ENCODE assay signal across 20 mouse cellular contexts in genomic region chr8:8932466-8932865, GRCm38 (mm10).
A peak's percentile ranks its signal among the peaks of the same experiment; 100 is the strongest.
DNase-seq lines count a peak whose midpoint lies in the region; ATAC-seq and TF ChIP-seq lines count a peak whose summit lies in the region.
"Had no signal": no experiment of that assay in that cellular context is flagged by ENCODE, and none has a peak within 500 bp of the region (broad histone marks: within the 10 kb centered on the region; RNA-seq: fewer than 3 reads in every experiment).

No protein-coding gene starts in this region.

- H3K36me3 ChIP-seq in forebrain, postnatal 0 days (ENCODE audit: insufficient read depth), result no peaks in the 10 kb centered on the region
- no peaks in the 10 kb centered on the region for H3K36me3 ChIP-seq in forebrain, embryonic 13.5 days (ENCODE audit: poor library complexity, severe bottlenecking)
- no peaks in the 10 kb centered on the region for H3K36me3 ChIP-seq in hindbrain, embryonic 16.5 days (ENCODE audit: control insufficient read depth, insufficient read depth, low read length)
- no peaks in the 10 kb centered on the region for H3K36me3 ChIP-seq in hindbrain, embryonic 14.5 days (replicated peaks; ENCODE audit: control insufficient read depth, insufficient read depth)
- H3K36me3 ChIP-seq in midbrain, embryonic 16.5 days (ENCODE audit: control insufficient read depth, insufficient read depth, low read length), result no peaks in the 10 kb centered on the region
- no peaks in the 10 kb centered on the region for H3K36me3 ChIP-seq in midbrain, postnatal 0 days (ENCODE audit: insufficient read depth, low read length)
- H3K36me3 ChIP-seq: embryonic facial prominence, embryonic 13.5 days; embryonic facial prominence, embryonic 15.5 days; forebrain, embryonic 10.5 days; forebrain, embryonic 15.5 days had no signal

- TF ChIP-seq CTCF in forebrain, postnatal 0 days (IDR thresholded peaks at IDR 0.05; ENCODE audit: low read depth), result no peak
- TF ChIP-seq CTCF in midbrain, postnatal 0 days (IDR thresholded peaks at IDR 0.05), result no peak

- WGBS in forebrain, postnatal 0 days, result 56% methylated on average over 3 of the region's 3 CpGs
- WGBS in forebrain, embryonic 13.5 days, result 60% methylated on average over 3 of the region's 3 CpGs
- 71% methylated on average over 3 of the region's 3 CpGs for WGBS in hindbrain, embryonic 16.5 days
- WGBS in hindbrain, embryonic 14.5 days, result 68% methylated on average over 3 of the region's 3 CpGs
- WGBS in midbrain, embryonic 16.5 days, result 73% methylated on average over 3 of the region's 3 CpGs
- 62% methylated on average over 3 of the region's 3 CpGs for WGBS in midbrain, postnatal 0 days

- no peak for DNase-seq in forebrain, postnatal 0 days
- DNase-seq in hindbrain, embryonic 14.5 days (ENCODE audit: low spot score), result no peak
- DNase-seq in midbrain, postnatal 0 days (ENCODE audit: low spot score), result no peak
- DNase-seq: adrenal gland, adult 2 months; adrenal gland, postnatal 10 days; adrenal gland, postnatal 25 days; cerebellum, adult 11 months; cerebellum, adult 18-20 months; cerebellum, adult 8-10 months; cerebellum, adult 9-11 months; cerebellum, postnatal 36 days; embryo, embryonic 11 days had no signal

- no peak overlapping the region for H3K27ac ChIP-seq in forebrain, postnatal 0 days (ENCODE audit: low read depth, low read length)
- no peak overlapping the region for H3K27ac ChIP-seq in forebrain, embryonic 13.5 days
- H3K27ac ChIP-seq in hindbrain, embryonic 16.5 days (ENCODE audit: low read depth, low read length), result no peak overlapping the region
- H3K27ac ChIP-seq in hindbrain, embryonic 14.5 days, result no peak overlapping the region
- no peak overlapping the region for H3K27ac ChIP-seq in midbrain, embryonic 16.5 days (ENCODE audit: low read length)
- H3K27ac ChIP-seq in midbrain, postnatal 0 days (ENCODE audit: low read depth, low read length), result no peak overlapping the region
- H3K27ac ChIP-seq: embryonic facial prominence, embryonic 13.5 days; embryonic facial prominence, embryonic 15.5 days; forebrain, embryonic 10.5 days; forebrain, embryonic 15.5 days had no signal

- no peak overlapping the region for H3K4me3 ChIP-seq in forebrain, postnatal 0 days (ENCODE audit: low read depth, low read length)
- no peak overlapping the region for H3K4me3 ChIP-seq in forebrain, embryonic 13.5 days
- no peak overlapping the region for H3K4me3 ChIP-seq in hindbrain, embryonic 16.5 days (ENCODE audit: low read length)
- no peak overlapping the region for H3K4me3 ChIP-seq in hindbrain, embryonic 14.5 days (replicated peaks; ENCODE audit: low read length)
- H3K4me3 ChIP-seq in midbrain, embryonic 16.5 days (ENCODE audit: low read depth, low read length), result no peak overlapping the region
- H3K4me3 ChIP-seq in midbrain, postnatal 0 days (ENCODE audit: low read depth, low read length), result no peak overlapping the region
- H3K4me3 ChIP-seq: embryonic facial prominence, embryonic 13.5 days; embryonic facial prominence, embryonic 15.5 days; erythroblast, embryonic 14.5 days; forebrain, embryonic 10.5 days; forebrain, embryonic 15.5 days had no signal

- no peak overlapping the region for H3K9ac ChIP-seq in forebrain, postnatal 0 days
- no peak overlapping the region for H3K9ac ChIP-seq in forebrain, embryonic 13.5 days
- H3K9ac ChIP-seq in hindbrain, embryonic 16.5 days (ENCODE audit: low read depth, low read length), result no peak overlapping the region
- H3K9ac ChIP-seq in hindbrain, embryonic 14.5 days, result no peak overlapping the region
- H3K9ac ChIP-seq in midbrain, embryonic 16.5 days (ENCODE audit: low read depth, low read length), result no peak overlapping the region
- no peak overlapping the region for H3K9ac ChIP-seq in midbrain, postnatal 0 days (replicated peaks; ENCODE audit: low read length, poor library complexity, severe bottlenecking)
- H3K9ac ChIP-seq: embryonic facial prominence, embryonic 13.5 days; embryonic facial prominence, embryonic 15.5 days; forebrain, embryonic 15.5 days had no signal

- H3K4me1 ChIP-seq in forebrain, postnatal 0 days (ENCODE audit: insufficient read depth), result no peaks in the 10 kb centered on the region
- 0 out of 2 replicates have a peak, but pooled peaks cover 4% of the 10 kb centered on the region for H3K4me1 ChIP-seq in forebrain, embryonic 13.5 days
- no peaks in the 10 kb centered on the region for H3K4me1 ChIP-seq in hindbrain, embryonic 16.5 days (ENCODE audit: control insufficient read depth, insufficient read depth, low read depth, low read length)
- no peaks in the 10 kb centered on the region for H3K4me1 ChIP-seq in hindbrain, embryonic 14.5 days (replicated peaks; ENCODE audit: control insufficient read depth, insufficient read depth, low read length)
- H3K4me1 ChIP-seq in midbrain, embryonic 16.5 days (ENCODE audit: control insufficient read depth, insufficient read depth, low read length), result no peaks in the 10 kb centered on the region
- no peaks in the 10 kb centered on the region for H3K4me1 ChIP-seq in midbrain, postnatal 0 days (ENCODE audit: insufficient read depth, low read length)
- H3K4me1 ChIP-seq: embryonic facial prominence, embryonic 13.5 days; forebrain, embryonic 15.5 days had no signal

- no peak overlapping the region for H3K4me2 ChIP-seq in forebrain, postnatal 0 days (ENCODE audit: low read depth)
- H3K4me2 ChIP-seq in forebrain, embryonic 13.5 days, result no peak overlapping the region
- H3K4me2 ChIP-seq in hindbrain, embryonic 16.5 days (ENCODE audit: low read length), result no peak overlapping the region
- H3K4me2 ChIP-seq in hindbrain, embryonic 14.5 days (replicated peaks), result no peak overlapping the region
- H3K4me2 ChIP-seq in midbrain, embryonic 16.5 days (ENCODE audit: low read length), result no peak overlapping the region
- H3K4me2 ChIP-seq in midbrain, postnatal 0 days (ENCODE audit: low read depth, low read length, poor library complexity, severe bottlenecking), result no peak overlapping the region
- H3K4me2 ChIP-seq: embryonic facial prominence, embryonic 13.5 days; embryonic facial prominence, embryonic 15.5 days; forebrain, embryonic 15.5 days had no signal

- H3K27me3 ChIP-seq in forebrain, postnatal 0 days (ENCODE audit: insufficient read depth, low read length), result no peaks in the 10 kb centered on the region
- no peaks in the 10 kb centered on the region for H3K27me3 ChIP-seq in forebrain, embryonic 13.5 days
- H3K27me3 ChIP-seq in hindbrain, embryonic 16.5 days (replicated peaks; ENCODE audit: control insufficient read depth, insufficient read depth, low read length), result no peaks in the 10 kb centered on the region
- H3K27me3 ChIP-seq in hindbrain, embryonic 14.5 days (ENCODE audit: control insufficient read depth, insufficient read depth, low read length), result no peaks in the 10 kb centered on the region
- H3K27me3 ChIP-seq in midbrain, embryonic 16.5 days (ENCODE audit: control insufficient read depth, insufficient read depth, low read depth, low read length), result no peaks in the 10 kb centered on the region; the same call in 1 of the 2 replicates
- H3K27me3 ChIP-seq in midbrain, postnatal 0 days (ENCODE audit: insufficient read depth, low read length), result no peaks in the 10 kb centered on the region
- H3K27me3 ChIP-seq: embryonic facial prominence, embryonic 13.5 days; embryonic facial prominence, embryonic 15.5 days; forebrain, embryonic 15.5 days had no signal

- ATAC-seq in forebrain, postnatal 0 days, result peak; percentile 55; the same call in 1 of the 2 replicates
- no peak for ATAC-seq in forebrain, embryonic 13.5 days
- peak; percentile 49; the same call in 1 of the 2 replicates for ATAC-seq in hindbrain, embryonic 16.5 days
- ATAC-seq in hindbrain, embryonic 14.5 days (ENCODE audit: low FRiP score), result no peak
- ATAC-seq in midbrain, embryonic 16.5 days, result 0 out of 2 replicates have a peak, but pooled peaks have one; percentile 36
- ATAC-seq in midbrain, postnatal 0 days (ENCODE audit: low FRiP score), result no peak
- ATAC-seq: forebrain, embryonic 15.5 days had no signal

- no peaks in the 10 kb centered on the region for H3K9me3 ChIP-seq in forebrain, postnatal 0 days (ENCODE audit: low read length)
- no peaks in the 10 kb centered on the region for H3K9me3 ChIP-seq in forebrain, embryonic 13.5 days (replicated peaks)
- no peaks in the 10 kb centered on the region for H3K9me3 ChIP-seq in hindbrain, embryonic 16.5 days (ENCODE audit: control insufficient read depth, low read length)
- H3K9me3 ChIP-seq in hindbrain, embryonic 14.5 days (ENCODE audit: control insufficient read depth, low read length), result no peaks in the 10 kb centered on the region
- H3K9me3 ChIP-seq in midbrain, embryonic 16.5 days (replicated peaks; ENCODE audit: control insufficient read depth, low read length, poor library complexity, severe bottlenecking), result no peaks in the 10 kb centered on the region
- H3K9me3 ChIP-seq in midbrain, postnatal 0 days (ENCODE audit: low read length), result no peaks in the 10 kb centered on the region
- H3K9me3 ChIP-seq: embryonic facial prominence, embryonic 13.5 days; embryonic facial prominence, embryonic 15.5 days; forebrain, embryonic 10.5 days; forebrain, embryonic 15.5 days had no signal

Comparison
In these comparisons a context has a peak if more than half of its experiments do, and no peak if none do; other contexts are left out.
1. ATAC-seq: peak in forebrain, postnatal 0 days (single experiment), hindbrain, embryonic 16.5 days (single experiment) and midbrain, embryonic 16.5 days (single experiment); none in forebrain, embryonic 13.5 days (single experiment), hindbrain, embryonic 14.5 days (single experiment) and midbrain, postnatal 0 days (single experiment).